Mouse (Mus musculus): Measurements from ENCODE around the gene Gm43191. TPM values are rescaled to one million over a fixed set of nuclear protein-coding genes. Genes with fewer than 3 reads are reported as not detected.

Gm43191 gene
- polyA plus RNA-seq, 1 experiment from 2014 or later, result not detected

DNA sequence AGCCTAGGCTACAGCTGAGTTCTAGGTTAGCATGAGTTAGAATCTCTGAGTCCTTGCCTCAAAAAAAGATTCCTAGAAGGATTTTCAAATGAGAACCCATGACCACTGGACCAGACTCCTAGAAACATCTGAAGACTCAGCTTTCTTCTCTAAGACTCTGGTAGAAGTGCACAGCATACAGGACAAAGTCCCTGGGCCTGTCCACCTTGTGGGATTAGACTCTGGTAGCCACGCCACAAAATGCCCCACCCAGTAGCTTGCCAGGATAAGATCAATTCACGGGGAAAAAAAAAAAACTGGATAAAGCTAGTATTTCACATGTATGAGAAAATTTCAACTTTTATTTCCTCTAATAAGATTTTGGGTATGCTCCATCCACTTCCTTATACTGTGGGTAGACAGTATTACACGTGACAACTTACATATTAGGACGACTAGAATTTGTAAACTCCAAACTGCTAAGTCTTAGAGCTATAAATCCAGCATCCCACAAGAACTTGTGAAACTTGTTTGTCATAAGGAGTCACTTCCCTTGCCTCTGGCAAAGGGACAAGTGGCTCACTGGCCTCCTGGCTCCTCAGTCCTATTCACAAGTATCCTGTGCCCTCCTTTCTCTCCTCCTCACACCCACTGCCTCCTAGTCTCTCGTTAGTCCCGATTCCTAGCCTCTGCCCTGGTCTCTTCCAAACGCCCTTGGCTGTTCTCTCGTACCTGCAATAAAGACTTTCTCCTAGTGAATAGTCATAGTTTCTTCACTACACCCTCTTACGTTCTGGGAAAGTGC is 43.2 kb downstream of the Gm43191 start:
- Histone ChIP-seq H3K4me2 (ENCODE audit: low read length) (no peak overlapping the region), H3K9me3 (ENCODE audit: control insufficient read depth, low read length) (no peaks in the 10 kb centered on the region), H3K27ac (ENCODE audit: low read length) (no peak overlapping the region), H3K4me1 (replicated peaks; ENCODE audit: control insufficient read depth, insufficient read depth, low read length) (no peaks in the 10 kb centered on the region), H3K36me3 (ENCODE audit: control insufficient read depth, insufficient read depth) (peaks cover 32% of the 10 kb centered on the region), H3K9ac (replicated peaks; ENCODE audit: low read depth, low read length) (no peak overlapping the region), H3K27me3 (replicated peaks; ENCODE audit: control insufficient read depth, insufficient read depth, low read length) (no peaks in the 10 kb centered on the region), H3K4me3 (replicated peaks; ENCODE audit: low read length) (no peak overlapping the region)
- ATAC-seq, result no peak
- WGBS, result 93% methylated on average over 9 of the region's 9 CpGs

DNA sequence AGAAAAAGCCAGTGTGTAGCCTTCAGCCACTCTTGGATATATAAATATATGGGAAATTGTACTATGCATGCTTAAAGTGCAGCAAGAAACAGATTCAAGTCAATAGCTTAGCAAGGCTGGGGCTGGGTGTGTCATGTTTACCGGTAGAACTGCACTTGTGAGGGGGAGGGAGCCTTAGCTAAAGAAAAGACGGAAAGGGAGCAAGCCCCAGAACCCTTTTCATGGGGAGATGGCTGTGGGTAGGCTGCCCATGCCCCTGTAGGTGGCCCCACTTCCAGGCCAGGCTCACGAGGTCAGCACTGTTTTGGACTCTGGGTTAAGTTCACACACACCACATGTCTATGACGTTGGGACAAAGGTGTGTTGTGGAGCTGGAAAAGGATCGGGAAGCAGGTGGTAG is 45.3 kb downstream of the Gm43191 start:
- H3K27me3 ChIP-seq (replicated peaks; ENCODE audit: control insufficient read depth, insufficient read depth, low read length), result no peaks in the 10 kb centered on the region
- peaks cover 25% of the 10 kb centered on the region for H3K36me3 ChIP-seq (ENCODE audit: control insufficient read depth, insufficient read depth)
- no peak overlapping the region for H3K9ac ChIP-seq (replicated peaks; ENCODE audit: low read depth, low read length)
- H3K27ac ChIP-seq (ENCODE audit: low read length), result no peak overlapping the region
- H3K9me3 ChIP-seq (ENCODE audit: control insufficient read depth, low read length), result no peaks in the 10 kb centered on the region
- no peak for ATAC-seq
- no peaks in the 10 kb centered on the region for H3K4me1 ChIP-seq (replicated peaks; ENCODE audit: control insufficient read depth, insufficient read depth, low read length)
- no peak overlapping the region for H3K4me3 ChIP-seq (replicated peaks; ENCODE audit: low read length)
- no peak overlapping the region for H3K4me2 ChIP-seq (ENCODE audit: low read length)
- 66% methylated on average over 5 of the region's 5 CpGs for WGBS

- WGBS, result 94% methylated on average over 8 of the region's 8 CpGs
- Histone ChIP-seq H3K27ac (ENCODE audit: low read length) (no peak overlapping the region), H3K27me3 (replicated peaks; ENCODE audit: control insufficient read depth, insufficient read depth, low read length) (no peaks in the 10 kb centered on the region), H3K36me3 (ENCODE audit: control insufficient read depth, insufficient read depth) (peaks cover 18% of the 10 kb centered on the region), H3K4me1 (replicated peaks; ENCODE audit: control insufficient read depth, insufficient read depth, low read length) (no peaks in the 10 kb centered on the region), H3K4me2 (ENCODE audit: low read length) (no peak overlapping the region), H3K4me3 (replicated peaks; ENCODE audit: low read length) (no peak overlapping the region), H3K9ac (replicated peaks; ENCODE audit: low read depth, low read length) (no peak overlapping the region), H3K9me3 (ENCODE audit: control insufficient read depth, low read length) (no peaks in the 10 kb centered on the region)
- no peak for ATAC-seq
Measured at GRCm38 (mm10) chr3:116634853-116635252, 46.2 kb downstream of the Gm43191 start.

GRCm38 (mm10) chr3:116634091-116634490 is 47.0 kb downstream of the Gm43191 start:
- Histone ChIP-seq H3K4me3 (replicated peaks; ENCODE audit: low read length) (no peak overlapping the region), H3K36me3 (ENCODE audit: control insufficient read depth, insufficient read depth) (peaks cover 18% of the 10 kb centered on the region), H3K27me3 (replicated peaks; ENCODE audit: control insufficient read depth, insufficient read depth, low read length) (no peaks in the 10 kb centered on the region), H3K4me1 (replicated peaks; ENCODE audit: control insufficient read depth, insufficient read depth, low read length) (no peaks in the 10 kb centered on the region), H3K27ac (ENCODE audit: low read length) (no peak overlapping the region), H3K9ac (replicated peaks; ENCODE audit: low read depth, low read length) (no peak overlapping the region), H3K4me2 (ENCODE audit: low read length) (no peak overlapping the region), H3K9me3 (ENCODE audit: control insufficient read depth, low read length) (no peaks in the 10 kb centered on the region)
- 85% methylated on average over 3 of the region's 3 CpGs for WGBS
- no peak for ATAC-seq

- no peaks in the 10 kb centered on the region for H3K27me3 ChIP-seq (replicated peaks; ENCODE audit: control insufficient read depth, insufficient read depth, low read length)
- 90% methylated on average over 3 of the region's 3 CpGs for WGBS
- no peak overlapping the region for H3K4me2 ChIP-seq (ENCODE audit: low read length)
- H3K27ac ChIP-seq (ENCODE audit: low read length), result no peak overlapping the region
- no peaks in the 10 kb centered on the region for H3K9me3 ChIP-seq (ENCODE audit: control insufficient read depth, low read length)
- no peak for ATAC-seq
- no peak overlapping the region for H3K4me3 ChIP-seq (replicated peaks; ENCODE audit: low read length)
- peaks cover 17% of the 10 kb centered on the region; the same call in 1 of the 2 replicates for H3K36me3 ChIP-seq (ENCODE audit: control insufficient read depth, insufficient read depth)
- H3K4me1 ChIP-seq (replicated peaks; ENCODE audit: control insufficient read depth, insufficient read depth, low read length), result no peaks in the 10 kb centered on the region
- no peak overlapping the region for H3K9ac ChIP-seq (replicated peaks; ENCODE audit: low read depth, low read length)
Measured at GRCm38 (mm10) chr3:116632971-116633370, 48.1 kb downstream of the Gm43191 start.

GRCm38 (mm10) chr3:116631459-116631858 is 49.6 kb downstream of the Gm43191 start:
- Histone ChIP-seq H3K36me3 (ENCODE audit: control insufficient read depth, insufficient read depth) (peaks cover 17% of the 10 kb centered on the region; the same call in 1 of the 2 replicates), H3K9ac (replicated peaks; ENCODE audit: low read depth, low read length) (no peak overlapping the region), H3K4me3 (replicated peaks; ENCODE audit: low read length) (no peak overlapping the region), H3K4me2 (ENCODE audit: low read length) (no peak overlapping the region), H3K4me1 (replicated peaks; ENCODE audit: control insufficient read depth, insufficient read depth, low read length) (no peaks in the 10 kb centered on the region), H3K27me3 (replicated peaks; ENCODE audit: control insufficient read depth, insufficient read depth, low read length) (no peaks in the 10 kb centered on the region), H3K27ac (ENCODE audit: low read length) (0 out of 2 replicates have a peak overlapping the region, but pooled peaks have one; percentile 38), H3K9me3 (ENCODE audit: control insufficient read depth, low read length) (no peaks in the 10 kb centered on the region)
- peak; percentile 63; the same call in 1 of the 2 replicates for ATAC-seq
- 47% methylated on average over 1 of the region's 1 CpGs for WGBS

GRCm38 (mm10) chr3:116622641-116623040 is 58.4 kb downstream of the Gm43191 start:
- WGBS, result 93% methylated on average over 7 of the region's 7 CpGs
- Histone ChIP-seq H3K4me3 (replicated peaks; ENCODE audit: low read length) (no peak overlapping the region), H3K27ac (ENCODE audit: low read length) (no peak overlapping the region), H3K9me3 (ENCODE audit: control insufficient read depth, low read length) (no peaks in the 10 kb centered on the region), H3K4me1 (replicated peaks; ENCODE audit: control insufficient read depth, insufficient read depth, low read length) (no peaks in the 10 kb centered on the region), H3K36me3 (ENCODE audit: control insufficient read depth, insufficient read depth) (0 out of 2 replicates have a peak, but pooled peaks cover 3% of the 10 kb centered on the region), H3K4me2 (ENCODE audit: low read length) (no peak overlapping the region), H3K9ac (replicated peaks; ENCODE audit: low read depth, low read length) (no peak overlapping the region), H3K27me3 (replicated peaks; ENCODE audit: control insufficient read depth, insufficient read depth, low read length) (no peaks in the 10 kb centered on the region)
- ATAC-seq, result no peak

- Histone ChIP-seq H3K4me3 (replicated peaks; ENCODE audit: low read length) (no peak overlapping the region), H3K9me3 (ENCODE audit: control insufficient read depth, low read length) (no peaks in the 10 kb centered on the region), H3K4me1 (replicated peaks; ENCODE audit: control insufficient read depth, insufficient read depth, low read length) (no peaks in the 10 kb centered on the region), H3K9ac (replicated peaks; ENCODE audit: low read depth, low read length) (no peak overlapping the region), H3K27ac (ENCODE audit: low read length) (no peak overlapping the region), H3K4me2 (ENCODE audit: low read length) (no peak overlapping the region), H3K27me3 (replicated peaks; ENCODE audit: control insufficient read depth, insufficient read depth, low read length) (no peaks in the 10 kb centered on the region), H3K36me3 (ENCODE audit: control insufficient read depth, insufficient read depth) (0 out of 2 replicates have a peak, but pooled peaks cover 3% of the 10 kb centered on the region)
- no peak for ATAC-seq
- WGBS, result 93% methylated on average over 7 of the region's 7 CpGs
Measured at GRCm38 (mm10) chr3:116620636-116621370, 60.3 kb downstream of the Gm43191 start.

DNA sequence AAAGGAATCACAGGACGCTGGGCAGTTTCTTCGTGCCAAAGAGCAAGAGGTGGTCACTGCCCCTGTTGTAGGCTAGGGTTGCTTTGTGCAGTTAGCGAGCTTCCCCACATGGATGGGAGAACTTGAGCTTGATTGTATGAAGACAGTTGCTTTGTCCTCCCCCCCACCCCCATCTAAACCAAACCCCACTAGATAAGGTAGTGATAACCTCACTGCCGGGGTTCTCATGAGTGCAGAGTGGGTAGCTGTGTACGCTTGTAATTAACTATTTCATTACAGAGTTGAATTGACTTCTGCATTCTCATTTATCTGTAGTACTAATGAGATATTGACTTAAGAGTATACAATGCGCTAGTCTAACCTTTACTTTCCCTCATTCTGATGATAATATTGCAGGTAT is 62.2 kb downstream of the Gm43191 start:
- H3K4me3 ChIP-seq (replicated peaks; ENCODE audit: low read length), result no peak overlapping the region
- no peak for ATAC-seq
- 81% methylated on average over 6 of the region's 6 CpGs for WGBS
- H3K9ac ChIP-seq (replicated peaks; ENCODE audit: low read depth, low read length), result no peak overlapping the region
- H3K27ac ChIP-seq (ENCODE audit: low read length), result no peak overlapping the region
- H3K27me3 ChIP-seq (replicated peaks; ENCODE audit: control insufficient read depth, insufficient read depth, low read length), result no peaks in the 10 kb centered on the region
- peaks cover 6% of the 10 kb centered on the region for H3K36me3 ChIP-seq (ENCODE audit: control insufficient read depth, insufficient read depth)
- no peaks in the 10 kb centered on the region for H3K9me3 ChIP-seq (ENCODE audit: control insufficient read depth, low read length)
- no peak overlapping the region for H3K4me2 ChIP-seq (ENCODE audit: low read length)
- no peaks in the 10 kb centered on the region for H3K4me1 ChIP-seq (replicated peaks; ENCODE audit: control insufficient read depth, insufficient read depth, low read length)
